Mouse (Mus musculus): Measurements from ENCODE around the gene Zbtb20. TPM values are rescaled to one million over a fixed set of nuclear protein-coding genes. Genes with fewer than 3 reads are reported as not detected.

Zbtb20 gene
- polyA plus RNA-seq, 1 experiment = 72.7 TPM

GRCm38 (mm10) chr16:43561956-43562355, 686.3 kb downstream of the Zbtb20 start:
- TF ChIP-seq POLR2A (IDR thresholded peaks at IDR 0.05; ENCODE audit: insufficient read depth, low read depth, low read length) = no peak
- no peak for TF ChIP-seq CTCF (IDR thresholded peaks at IDR 0.05; ENCODE audit: insufficient read depth, low read depth, low read length)
- Histone ChIP-seq H3K4me1 (ENCODE audit: control insufficient read depth, insufficient read depth, low read length) (peaks cover 4% of the 10 kb centered on the region), H3K4me3 (ENCODE audit: insufficient read depth, low read depth, low read length) (no peak overlapping the region), H3K27ac (ENCODE audit: insufficient read depth, low read depth, low read length) (no peak overlapping the region)
- WGBS = 86% methylated on average over 4 of the region's 4 CpGs

- WGBS = 75% methylated on average over 4 of the region's 4 CpGs
- Histone ChIP-seq H3K4me3 (ENCODE audit: insufficient read depth, low read depth, low read length) (no peak overlapping the region), H3K4me1 (ENCODE audit: control insufficient read depth, insufficient read depth, low read length) (no peaks in the 10 kb centered on the region), H3K27ac (ENCODE audit: insufficient read depth, low read depth, low read length) (no peak overlapping the region)
- TF ChIP-seq CTCF (IDR thresholded peaks at IDR 0.05; ENCODE audit: insufficient read depth, low read depth, low read length) (no peak), POLR2A (IDR thresholded peaks at IDR 0.05; ENCODE audit: insufficient read depth, low read depth, low read length) (no peak)
Observed at GRCm38 (mm10) chr16:43565872-43566271, 690.2 kb downstream of the Zbtb20 start.

- H3K4me1 ChIP-seq (ENCODE audit: control insufficient read depth, insufficient read depth, low read length) = no peaks in the 10 kb centered on the region
- 69% methylated on average over 1 of the region's 1 CpGs for WGBS
- no peak overlapping the region for H3K27ac ChIP-seq (ENCODE audit: insufficient read depth, low read depth, low read length)
- H3K4me3 ChIP-seq (ENCODE audit: insufficient read depth, low read depth, low read length) = no peak overlapping the region
- TF ChIP-seq POLR2A (IDR thresholded peaks at IDR 0.05; ENCODE audit: insufficient read depth, low read depth, low read length) (no peak), CTCF (IDR thresholded peaks at IDR 0.05; ENCODE audit: insufficient read depth, low read depth, low read length) (no peak)
Observed at GRCm38 (mm10) chr16:43566511-43566910, 690.8 kb downstream of the Zbtb20 start.

GRCm38 (mm10) chr16:43571376-43572081, 695.8 kb downstream of the Zbtb20 start:
- Histone ChIP-seq H3K4me3 (ENCODE audit: insufficient read depth, low read depth, low read length) (no peak overlapping the region), H3K27ac (ENCODE audit: insufficient read depth, low read depth, low read length) (peak overlapping the region; percentile 73; the same call in 1 of the 2 replicates), H3K4me1 (ENCODE audit: control insufficient read depth, insufficient read depth, low read length) (peaks cover 16% of the 10 kb centered on the region)
- WGBS = 63% methylated on average over 16 of the region's 16 CpGs
- TF ChIP-seq CTCF (IDR thresholded peaks at IDR 0.05; ENCODE audit: insufficient read depth, low read depth, low read length) = no peak
- TF ChIP-seq POLR2A (IDR thresholded peaks at IDR 0.05; ENCODE audit: insufficient read depth, low read depth, low read length) = no peak

- Histone ChIP-seq H3K4me3 (ENCODE audit: insufficient read depth, low read depth, low read length) (no peak overlapping the region), H3K27ac (ENCODE audit: insufficient read depth, low read depth, low read length) (peak overlapping the region; percentile 73; the same call in 1 of the 2 replicates), H3K4me1 (ENCODE audit: control insufficient read depth, insufficient read depth, low read length) (peaks cover 18% of the 10 kb centered on the region)
- no peak for TF ChIP-seq POLR2A (IDR thresholded peaks at IDR 0.05; ENCODE audit: insufficient read depth, low read depth, low read length)
- no peak for TF ChIP-seq CTCF (IDR thresholded peaks at IDR 0.05; ENCODE audit: insufficient read depth, low read depth, low read length)
- 77% methylated on average over 5 of the region's 5 CpGs for WGBS
Observed at GRCm38 (mm10) chr16:43572171-43572570, 696.5 kb downstream of the Zbtb20 start.

- Histone ChIP-seq H3K4me1 (ENCODE audit: control insufficient read depth, insufficient read depth, low read length) (peaks cover 20% of the 10 kb centered on the region), H3K4me3 (ENCODE audit: insufficient read depth, low read depth, low read length) (no peak overlapping the region), H3K27ac (ENCODE audit: insufficient read depth, low read depth, low read length) (peak overlapping the region; percentile 73)
- TF ChIP-seq CTCF (IDR thresholded peaks at IDR 0.05; ENCODE audit: insufficient read depth, low read depth, low read length) (no peak), POLR2A (IDR thresholded peaks at IDR 0.05; ENCODE audit: insufficient read depth, low read depth, low read length) (no peak)
- 16% methylated on average over 10 of the region's 10 CpGs for WGBS
Observed at GRCm38 (mm10) chr16:43572766-43573165, 697.1 kb downstream of the Zbtb20 start.

GRCm38 (mm10) chr16:43573181-43573833, 697.6 kb downstream of the Zbtb20 start:
- 29% methylated on average over 14 of the region's 14 CpGs for WGBS
- TF ChIP-seq CTCF (IDR thresholded peaks at IDR 0.05; ENCODE audit: insufficient read depth, low read depth, low read length) = no peak
- TF ChIP-seq POLR2A (IDR thresholded peaks at IDR 0.05; ENCODE audit: insufficient read depth, low read depth, low read length) = no peak
- peaks cover 20% of the 10 kb centered on the region for H3K4me1 ChIP-seq (ENCODE audit: control insufficient read depth, insufficient read depth, low read length)
- no peak overlapping the region for H3K4me3 ChIP-seq (ENCODE audit: insufficient read depth, low read depth, low read length)
- peak overlapping the region; percentile 18 for H3K27ac ChIP-seq (ENCODE audit: insufficient read depth, low read depth, low read length)

GRCm38 (mm10) chr16:43574006-43574764, 698.5 kb downstream of the Zbtb20 start:
- peaks cover 20% of the 10 kb centered on the region for H3K4me1 ChIP-seq (ENCODE audit: control insufficient read depth, insufficient read depth, low read length)
- TF ChIP-seq POLR2A (IDR thresholded peaks at IDR 0.05; ENCODE audit: insufficient read depth, low read depth, low read length) (no peak), CTCF (IDR thresholded peaks at IDR 0.05; ENCODE audit: insufficient read depth, low read depth, low read length) (no peak)
- WGBS = 35% methylated on average over 7 of the region's 7 CpGs

More at GRCm38 (mm10) chr16:43574006-43574764, 698.5 kb downstream of the Zbtb20 start:
- peak overlapping the region; percentile 27; the same call in 1 of the 2 replicates for H3K27ac ChIP-seq (ENCODE audit: insufficient read depth, low read depth, low read length)
- H3K4me3 ChIP-seq (ENCODE audit: insufficient read depth, low read depth, low read length) = no peak overlapping the region

All from olfactory bulb, adult 2 months (tissue).